Mouse (Mus musculus) hindbrain, embryonic 12.5 days (tissue): ENCODE measurements around the gene Them5. TPM values are rescaled to one million over a fixed set of nuclear protein-coding genes. Genes with fewer than 3 reads are reported as not detected.
A peak's percentile ranks its signal among the peaks of the same experiment; 100 is the strongest.

ENCODE experiments used
- ATAC-seq: fragments of 200-750 bp; cut with Nextera tagmentation; 2 replicates; pipeline ENCODE4 v1.8.0; 2017; ENCODE audit warnings: moderate TSS enrichment; ENCODE audit not compliant: low FRiP score
- H3K27ac ChIP-seq: fragments of 300-500 bp; sonication (generic); 2 replicates; pipeline ENCODE4 v1.5.1; 2016; ENCODE audit warnings: mild to moderate bottlenecking
- H3K27me3 ChIP-seq: fragments of 300-500 bp; sonication (generic); 2 replicates; pipeline ENCODE4 v1.6.1; 2016; ENCODE audit warnings: mild to moderate bottlenecking
- H3K36me3 ChIP-seq: fragments of 300-500 bp; sonication (generic); 2 replicates; pipeline ENCODE4 v1.6.1; 2016; ENCODE audit warnings: mild to moderate bottlenecking
- H3K4me1 ChIP-seq: fragments of 300-500 bp; sonication (generic); 2 replicates; pipeline ENCODE4 v1.6.1; 2016
- H3K4me2 ChIP-seq: fragments of 300-500 bp; sonication (generic); replicated peaks from 2 replicates; pipeline ENCODE4 v1.6.1; 2016; ENCODE audit warnings: mild to moderate bottlenecking
- H3K4me3 ChIP-seq: fragments of 300-500 bp; sonication (generic); 2 replicates; pipeline ENCODE4 v1.5.1; 2016; ENCODE audit warnings: mild to moderate bottlenecking
- H3K9ac ChIP-seq: fragments of 300-500 bp; sonication (generic); 2 replicates; pipeline ENCODE4 v1.6.1; 2016; ENCODE audit warnings: mild to moderate bottlenecking, moderate library complexity
- H3K9me3 ChIP-seq: fragments of 300-500 bp; sonication (generic); replicated peaks from 2 replicates; pipeline ENCODE4 v1.6.1; 2016; ENCODE audit warnings: mild to moderate bottlenecking
- WGBS: fragments of 180-500 bp; shearing (Covaris S2); methylation state at CpG from one replicate; pipeline ENCODE4 v1.1.7; 2016; 5-methylcytosine and 5-hydroxymethylcytosine counted together
- polyA plus RNA-seq: library from polyadenylated mRNA; unstranded; fragments of >200 nt; fragmentation: Nextera tagmentation; extraction: Ambion mirVana; gene quantifications from 2 replicates; pipeline ENCODE4 v1.2.1, GENCODE M21; 2016

The Them5 gene
- polyA plus RNA-seq, 1 experiment from 2014 or later, result not detected

DNA sequence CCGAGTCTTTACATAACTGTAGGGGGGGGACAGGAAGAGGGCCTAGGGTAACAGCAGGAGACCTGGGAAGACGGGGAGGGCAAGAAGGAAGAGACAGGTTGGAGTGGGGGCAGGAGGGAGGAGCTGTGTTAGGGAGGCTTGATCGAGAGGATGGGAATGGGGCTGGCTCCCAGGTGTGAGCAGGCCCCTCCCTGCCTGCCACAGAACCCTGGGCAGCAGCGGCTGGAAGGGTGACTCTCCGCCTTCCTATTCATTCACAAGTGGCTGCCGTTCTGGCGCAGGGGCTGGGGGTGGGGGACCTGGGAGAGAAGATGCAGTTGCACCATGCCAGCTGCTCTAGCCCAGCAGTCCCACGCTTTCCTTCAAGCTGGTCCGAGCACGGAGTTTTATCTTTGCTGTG lies 31.2 kb downstream of the Them5 start:
- H3K4me1 ChIP-seq, result peaks cover 26% of the 10 kb centered on the region
- no peaks in the 10 kb centered on the region for H3K9me3 ChIP-seq
- H3K27ac ChIP-seq, result no peak overlapping the region
- WGBS, result 2% methylated on average over 10 of the region's 10 CpGs
- H3K4me2 ChIP-seq, result peak overlapping the region; percentile 40
- no peaks in the 10 kb centered on the region for H3K36me3 ChIP-seq
- ATAC-seq, result peak; percentile 60; the same call in 1 of the 2 replicates
- peak overlapping the region; percentile 39; the same call in 1 of the 2 replicates for H3K9ac ChIP-seq
- H3K27me3 ChIP-seq, result peaks cover 18% of the 10 kb centered on the region
- H3K4me3 ChIP-seq, result peak overlapping the region; percentile 6

DNA sequence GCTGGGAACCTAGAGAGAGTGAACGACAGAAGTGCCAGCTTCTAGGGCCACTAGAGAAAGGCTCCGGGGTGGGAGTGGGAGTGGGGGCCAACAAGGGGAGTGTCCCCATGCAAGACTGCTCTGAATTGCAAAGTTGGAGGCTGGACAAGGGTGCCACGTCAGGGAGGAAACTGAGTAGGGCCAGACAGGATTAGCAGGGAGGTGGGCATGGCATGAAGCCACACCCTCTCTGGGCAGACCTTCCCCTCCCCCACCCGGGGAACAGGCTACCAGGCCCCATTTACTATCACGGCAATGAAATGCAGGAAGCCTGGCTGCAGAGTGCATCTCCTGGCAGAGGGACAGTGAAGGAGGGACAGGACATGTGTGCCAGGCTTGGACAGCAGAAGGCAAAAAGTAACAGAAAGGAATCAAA lies 31.7 kb downstream of the Them5 start:
- H3K27ac ChIP-seq, result no peak overlapping the region
- H3K4me1 ChIP-seq, result peaks cover 26% of the 10 kb centered on the region
- peaks cover 18% of the 10 kb centered on the region for H3K27me3 ChIP-seq
- H3K9me3 ChIP-seq, result no peaks in the 10 kb centered on the region
- peak overlapping the region; percentile 6 for H3K4me3 ChIP-seq
- H3K36me3 ChIP-seq, result no peaks in the 10 kb centered on the region
- H3K9ac ChIP-seq, result peak overlapping the region; percentile 39
- peak; percentile 55 for ATAC-seq
- 0% methylated on average over 5 of the region's 5 CpGs for WGBS
- peak overlapping the region; percentile 40 for H3K4me2 ChIP-seq

DNA sequence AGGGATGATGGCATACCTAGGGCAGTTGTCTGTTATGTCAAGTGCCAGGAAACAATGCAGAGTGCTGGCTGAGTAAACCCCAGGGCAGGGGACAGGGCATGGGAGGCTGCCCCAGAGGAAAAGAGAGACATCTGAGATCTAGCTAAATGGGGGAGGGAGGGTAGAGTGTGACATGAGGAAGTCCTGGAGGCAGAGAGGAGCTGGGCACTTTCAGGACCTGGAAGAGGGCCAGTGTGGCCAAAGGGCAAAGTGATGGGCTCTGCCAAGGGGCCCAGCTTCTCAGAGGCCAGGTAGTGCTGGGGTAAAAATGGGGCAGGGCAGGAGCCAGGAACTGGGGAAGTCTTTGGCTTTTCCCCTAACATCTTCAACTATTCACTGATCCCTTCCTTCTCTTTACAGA lies 32.7 kb downstream of the Them5 start:
- Histone ChIP-seq H3K4me2 (no peak overlapping the region), H3K27ac (no peak overlapping the region), H3K4me3 (no peak overlapping the region), H3K9ac (no peak overlapping the region), H3K27me3 (peaks cover 18% of the 10 kb centered on the region), H3K4me1 (peaks cover 26% of the 10 kb centered on the region), H3K9me3 (no peaks in the 10 kb centered on the region), H3K36me3 (no peaks in the 10 kb centered on the region)
- ATAC-seq, result no peak

DNA sequence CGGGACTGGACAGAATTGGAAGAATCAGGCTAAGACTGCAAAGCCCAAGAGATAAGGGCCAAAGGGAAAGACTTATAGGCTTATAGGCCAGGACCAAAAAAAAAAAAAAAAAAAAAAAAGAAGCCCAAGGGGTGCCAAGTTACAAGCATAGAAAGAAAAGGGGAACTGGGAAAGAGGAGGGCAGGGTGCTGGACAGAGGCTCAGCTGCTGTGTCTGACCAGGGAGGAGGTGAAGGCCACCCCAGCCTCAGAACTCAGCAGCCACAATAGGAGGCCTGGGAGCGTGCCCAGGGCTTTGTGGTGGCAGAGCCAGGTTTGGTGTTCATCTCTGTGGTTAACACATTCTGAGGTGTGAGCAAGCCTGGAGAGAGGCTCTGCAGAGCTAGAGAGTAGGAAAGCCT lies 33.2 kb downstream of the Them5 start:
- H3K4me2 ChIP-seq, result no peak overlapping the region
- no peak overlapping the region for H3K4me3 ChIP-seq
- H3K27me3 ChIP-seq, result peaks cover 18% of the 10 kb centered on the region
- WGBS, result 71% methylated on average over 2 of the region's 2 CpGs
- no peak for ATAC-seq
- H3K9ac ChIP-seq, result no peak overlapping the region
- H3K27ac ChIP-seq, result no peak overlapping the region
- no peaks in the 10 kb centered on the region for H3K36me3 ChIP-seq
- H3K4me1 ChIP-seq, result peaks cover 26% of the 10 kb centered on the region
- no peaks in the 10 kb centered on the region for H3K9me3 ChIP-seq

DNA sequence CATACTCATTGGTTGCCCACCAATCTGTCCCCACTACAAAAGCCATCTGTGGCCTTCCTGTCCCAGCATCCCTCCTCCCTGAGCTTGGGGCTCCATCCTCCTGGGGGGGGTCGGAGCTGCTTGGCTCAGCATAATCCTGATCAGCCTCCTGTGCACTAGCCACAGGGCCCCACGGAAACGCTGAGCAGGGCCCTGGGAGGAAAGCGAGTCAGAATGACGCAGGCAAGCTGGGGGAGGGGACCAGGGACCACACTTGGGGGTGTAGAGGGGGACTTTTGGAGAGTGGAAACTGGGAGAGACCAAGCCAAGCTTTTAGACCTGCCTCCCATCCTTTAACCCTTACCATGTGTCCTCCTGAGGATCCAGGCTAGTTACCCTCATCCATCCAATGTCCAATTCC lies 34.0 kb downstream of the Them5 start:
- 47% methylated on average over 5 of the region's 5 CpGs for WGBS
- no peak for ATAC-seq
- peaks cover 18% of the 10 kb centered on the region for H3K27me3 ChIP-seq

DNA sequence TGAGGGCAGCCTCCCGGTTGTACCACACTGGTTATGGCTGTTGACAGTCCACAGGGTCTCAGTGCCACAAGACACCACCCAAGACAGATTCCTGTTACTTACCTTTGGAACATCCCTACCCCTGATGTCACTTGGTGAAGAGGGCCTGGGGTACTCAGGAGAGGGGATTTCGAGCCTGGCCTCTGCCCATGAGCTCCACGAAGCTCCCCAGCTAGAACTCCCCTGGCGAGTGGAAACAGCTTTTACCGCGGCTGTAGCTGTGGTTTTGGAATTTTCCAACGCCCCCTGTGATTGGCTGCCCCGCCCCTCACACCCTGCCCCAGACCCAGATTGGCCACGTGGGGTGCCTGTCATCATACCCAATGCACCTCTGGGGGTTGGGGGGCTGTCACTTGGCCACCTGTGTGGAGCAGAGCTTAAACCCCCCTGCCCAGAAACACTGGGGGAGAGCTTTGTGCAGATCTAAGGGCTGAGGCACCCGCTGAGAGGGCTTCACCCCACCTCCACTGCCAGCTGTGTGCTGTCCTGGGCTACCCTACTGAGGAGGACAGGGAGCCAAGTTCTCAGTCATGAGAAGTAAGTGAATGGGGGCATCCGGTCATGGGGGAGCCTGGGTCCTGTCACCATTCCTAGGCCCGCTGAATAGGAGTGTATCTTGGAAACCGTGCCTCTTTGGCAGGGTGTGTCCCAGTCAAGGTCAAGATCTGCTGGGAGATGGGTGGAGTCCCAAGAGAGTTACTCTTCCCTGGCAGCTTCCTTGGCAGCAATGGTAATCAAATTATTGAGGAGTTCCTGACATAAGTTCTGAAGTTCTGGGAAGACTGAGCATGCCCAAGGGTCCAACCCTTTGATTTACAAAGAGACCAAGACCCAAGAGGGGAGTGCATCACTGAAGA lies 35.4 kb downstream of the Them5 start:
- no peaks in the 10 kb centered on the region for H3K36me3 ChIP-seq
- no peaks in the 10 kb centered on the region for H3K9me3 ChIP-seq
- WGBS, result 20% methylated on average over 13 of the region's 13 CpGs
- no peak overlapping the region for H3K4me2 ChIP-seq
- peaks cover 20% of the 10 kb centered on the region for H3K4me1 ChIP-seq
- no peak for ATAC-seq
- peaks cover 18% of the 10 kb centered on the region for H3K27me3 ChIP-seq
- no peak overlapping the region for H3K4me3 ChIP-seq
- H3K9ac ChIP-seq, result no peak overlapping the region
- H3K27ac ChIP-seq, result no peak overlapping the region

More for the DNA sequence above, 34.0 kb downstream of the Them5 start:
- Histone ChIP-seq H3K9ac (no peak overlapping the region), H3K36me3 (no peaks in the 10 kb centered on the region), H3K4me1 (peaks cover 29% of the 10 kb centered on the region), H3K9me3 (no peaks in the 10 kb centered on the region), H3K4me3 (no peak overlapping the region), H3K4me2 (no peak overlapping the region), H3K27ac (no peak overlapping the region)

DNA sequence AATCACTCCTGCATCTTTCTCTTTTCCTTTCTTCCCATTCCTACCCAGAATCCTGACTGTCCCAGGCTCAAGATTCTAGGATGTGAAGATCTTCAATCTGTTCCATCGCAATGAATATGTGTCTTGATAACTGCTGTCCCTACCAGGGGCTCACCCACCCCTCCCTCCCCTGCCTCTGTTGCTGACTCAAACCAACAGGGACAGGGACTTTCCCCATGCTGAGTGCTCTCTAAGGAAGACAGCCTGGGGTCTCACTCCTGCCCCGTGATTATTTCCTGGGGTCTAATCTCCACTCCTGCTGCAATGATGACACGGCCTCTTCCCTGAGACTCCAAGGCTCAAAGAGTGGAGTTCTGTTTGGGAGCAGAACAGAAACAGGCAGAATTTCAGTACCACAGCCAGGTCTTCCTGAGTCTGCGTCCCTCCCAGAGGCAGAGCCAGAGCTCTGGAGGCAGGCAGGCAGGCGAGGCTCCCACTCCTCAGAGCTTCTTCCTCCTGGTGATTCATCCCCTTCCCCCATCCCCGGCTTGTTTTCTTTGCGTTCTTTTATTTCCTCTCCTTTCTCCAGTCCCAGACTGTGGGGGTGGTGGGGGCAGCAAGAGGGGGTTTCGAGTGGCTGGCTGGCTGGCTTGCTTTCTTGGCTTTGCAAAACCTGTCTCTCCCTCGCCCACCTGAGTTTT lies 38.1 kb downstream of the Them5 start:
- H3K9ac ChIP-seq, result no peak overlapping the region
- H3K4me3 ChIP-seq, result no peak overlapping the region
- H3K27me3 ChIP-seq, result no peaks in the 10 kb centered on the region
- no peak overlapping the region for H3K4me2 ChIP-seq
- H3K4me1 ChIP-seq, result peaks cover 6% of the 10 kb centered on the region; the same call in 1 of the 2 replicates
- H3K36me3 ChIP-seq, result no peaks in the 10 kb centered on the region
- WGBS, result 24% methylated on average over 9 of the region's 9 CpGs
- no peaks in the 10 kb centered on the region for H3K9me3 ChIP-seq
- no peak overlapping the region for H3K27ac ChIP-seq
- no peak for ATAC-seq

DNA sequence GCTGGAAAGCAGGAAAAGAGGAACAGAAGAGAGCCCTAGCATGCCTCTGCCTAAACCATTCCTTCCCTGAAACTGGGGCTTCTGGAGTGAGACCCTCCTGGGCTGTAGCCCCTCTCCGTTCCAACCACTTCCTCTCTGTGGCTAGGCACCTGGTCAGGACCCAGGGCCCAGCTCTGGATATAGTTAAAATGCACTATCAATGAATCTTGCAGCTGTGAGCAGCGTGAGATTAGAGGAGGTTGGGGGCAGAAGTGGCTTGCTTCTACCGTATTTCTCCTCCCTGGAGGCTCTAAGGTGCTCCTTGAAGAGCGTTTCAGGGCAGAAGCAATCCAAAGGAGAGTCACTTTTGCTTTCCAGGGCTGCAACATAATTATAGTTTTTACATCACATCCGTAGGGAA lies 40.4 kb downstream of the Them5 start:
- no peaks in the 10 kb centered on the region for H3K36me3 ChIP-seq
- H3K4me1 ChIP-seq, result peaks cover 3% of the 10 kb centered on the region; the same call in 1 of the 2 replicates
- 75% methylated on average over 5 of the region's 5 CpGs for WGBS
- H3K4me2 ChIP-seq, result no peak overlapping the region
- no peak for ATAC-seq
- H3K27ac ChIP-seq, result no peak overlapping the region
- no peak overlapping the region for H3K9ac ChIP-seq
- no peaks in the 10 kb centered on the region for H3K27me3 ChIP-seq
- no peak overlapping the region for H3K4me3 ChIP-seq
- no peaks in the 10 kb centered on the region for H3K9me3 ChIP-seq

DNA sequence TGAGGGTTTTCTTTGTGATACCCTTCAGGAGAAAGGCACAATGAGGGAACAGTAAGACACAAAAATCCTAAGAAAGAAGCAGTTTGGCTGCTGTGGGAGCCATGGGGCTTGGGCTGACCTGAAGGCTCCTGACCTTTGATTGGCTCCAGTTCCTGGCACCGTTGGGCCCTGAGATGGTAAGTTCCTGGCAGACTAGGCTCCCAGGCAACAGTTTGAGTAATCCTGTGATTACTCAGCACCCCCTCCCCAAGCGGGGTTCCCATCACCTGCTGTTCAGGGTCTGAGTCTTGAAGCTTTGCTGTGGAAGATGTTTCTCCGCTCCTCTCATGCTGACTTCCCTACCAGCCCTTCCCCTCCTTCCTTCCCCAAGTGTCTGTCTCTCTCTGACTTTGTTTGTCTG lies 41.6 kb downstream of the Them5 start:
- no peak for ATAC-seq
- no peak overlapping the region for H3K4me2 ChIP-seq
- H3K9me3 ChIP-seq, result no peaks in the 10 kb centered on the region
- no peaks in the 10 kb centered on the region for H3K36me3 ChIP-seq
- H3K27ac ChIP-seq, result no peak overlapping the region
- no peaks in the 10 kb centered on the region for H3K27me3 ChIP-seq
- no peak overlapping the region for H3K9ac ChIP-seq
- WGBS, result 74% methylated on average over 3 of the region's 3 CpGs
- H3K4me1 ChIP-seq, result peaks cover 3% of the 10 kb centered on the region; the same call in 1 of the 2 replicates
- no peak overlapping the region for H3K4me3 ChIP-seq

DNA sequence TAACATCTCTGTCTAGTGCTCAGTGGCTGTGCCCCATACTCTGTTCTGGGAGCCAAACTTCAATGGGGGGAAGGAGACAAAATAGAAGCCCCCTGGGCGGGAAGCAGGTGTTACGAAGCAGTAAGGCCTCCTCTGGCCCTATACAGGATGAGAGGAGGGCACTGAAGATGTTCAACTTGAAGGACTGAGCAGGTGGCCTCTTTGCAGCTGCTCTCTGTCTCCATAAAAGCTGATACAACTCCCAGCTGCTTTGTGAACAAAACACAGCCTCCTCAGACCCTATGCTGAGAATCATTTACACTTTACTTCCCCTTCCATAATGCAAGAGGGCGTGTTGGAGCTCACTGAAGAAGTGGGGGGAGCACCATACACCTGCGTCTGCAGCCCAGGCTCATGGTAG lies 44.8 kb downstream of the Them5 start:
- H3K27ac ChIP-seq, result no peak overlapping the region
- no peak overlapping the region for H3K4me3 ChIP-seq
- 67% methylated on average over 4 of the region's 4 CpGs for WGBS
- no peaks in the 10 kb centered on the region for H3K4me1 ChIP-seq
- no peaks in the 10 kb centered on the region for H3K36me3 ChIP-seq
- H3K27me3 ChIP-seq, result no peaks in the 10 kb centered on the region
- H3K9me3 ChIP-seq, result no peaks in the 10 kb centered on the region
- H3K4me2 ChIP-seq, result no peak overlapping the region
- no peak overlapping the region for H3K9ac ChIP-seq
- no peak for ATAC-seq

DNA sequence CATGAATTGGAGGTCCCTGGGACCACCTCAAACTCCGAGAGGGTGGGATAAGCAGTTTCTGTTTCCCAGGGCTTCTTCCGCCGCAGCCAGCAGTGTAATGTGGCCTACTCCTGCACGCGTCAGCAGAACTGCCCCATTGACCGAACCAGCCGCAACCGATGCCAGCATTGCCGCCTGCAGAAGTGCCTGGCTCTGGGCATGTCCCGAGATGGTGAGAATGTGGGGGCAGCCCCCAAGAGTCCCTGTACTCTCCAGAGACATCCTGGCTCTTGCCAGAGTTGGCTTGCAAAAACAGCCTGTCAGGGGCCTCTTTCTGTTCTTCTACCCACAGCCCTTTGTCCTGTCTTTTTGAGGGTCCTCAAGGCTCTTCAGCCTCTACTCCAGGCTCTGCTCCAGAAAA lies 45.5 kb downstream of the Them5 start:
- H3K4me1 ChIP-seq, result no peaks in the 10 kb centered on the region
- no peak overlapping the region for H3K27ac ChIP-seq
- H3K9me3 ChIP-seq, result no peaks in the 10 kb centered on the region
- H3K9ac ChIP-seq, result no peak overlapping the region
- no peaks in the 10 kb centered on the region for H3K27me3 ChIP-seq
- 93% methylated on average over 10 of the region's 10 CpGs for WGBS
- no peaks in the 10 kb centered on the region for H3K36me3 ChIP-seq
- ATAC-seq, result no peak
- H3K4me2 ChIP-seq, result no peak overlapping the region
- no peak overlapping the region for H3K4me3 ChIP-seq

DNA sequence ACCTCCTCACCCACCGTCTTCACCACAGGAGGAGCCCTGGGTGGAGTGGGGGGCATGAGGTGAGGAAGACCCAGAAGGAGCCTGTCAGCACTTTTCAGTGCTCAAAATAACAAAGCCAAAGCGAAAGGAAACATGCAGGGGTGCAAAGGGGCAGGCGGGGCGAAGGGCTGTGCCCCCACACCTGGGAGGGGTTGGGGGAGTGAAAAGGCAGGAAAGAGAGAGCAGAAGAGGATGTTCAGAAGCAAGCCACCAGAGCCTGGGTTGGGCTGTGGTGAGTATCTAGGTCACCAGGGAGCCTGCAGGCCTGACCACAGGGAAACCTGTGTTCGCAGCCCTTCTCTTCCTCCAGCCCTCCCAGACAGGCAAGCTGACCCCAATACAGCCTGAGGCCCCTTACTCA lies 46.1 kb downstream of the Them5 start:
- WGBS, result 76% methylated on average over 5 of the region's 5 CpGs

More for the DNA sequence above, 46.1 kb downstream of the Them5 start:
- H3K4me3 ChIP-seq, result no peak overlapping the region
- H3K4me2 ChIP-seq, result no peak overlapping the region
- H3K4me1 ChIP-seq, result no peaks in the 10 kb centered on the region
- no peaks in the 10 kb centered on the region for H3K36me3 ChIP-seq
- no peak overlapping the region for H3K27ac ChIP-seq
- no peaks in the 10 kb centered on the region for H3K27me3 ChIP-seq
- H3K9ac ChIP-seq, result no peak overlapping the region
- no peak for ATAC-seq
- H3K9me3 ChIP-seq, result no peaks in the 10 kb centered on the region
